Mouse (Mus musculus) CH12.LX (cell line): ENCODE data around the gene Sos2.

Experiments used
- CHD1 ChIP-seq: IDR thresholded peaks from 2 replicates; pipeline ENCODE4 v1.6.1; 2012; ENCODE audit warnings: low read depth, low read length, improper control_type of control experiment, inconsistent platforms
- CTCF ChIP-seq, 2 experiments: IDR thresholded peaks in 1 of 2; conservative IDR thresholded peaks in 1 of 2; 2 replicates each; pipeline ENCODE4 v1.5.1; 2011 to 2012; ENCODE audit warnings: low read depth in 2 of 2, low read length in 2 of 2, improper control_type of control experiment in 1 of 2, inconsistent platforms in 1 of 2, mild to moderate bottlenecking in 1 of 2, moderate library complexity in 1 of 2
- E2F4 ChIP-seq: IDR thresholded peaks from 2 replicates; pipeline ENCODE4 v1.6.1; 2011; ENCODE audit warnings: low read depth, low read length, improper control_type of control experiment; ENCODE audit not compliant: insufficient replicate concordance
- EP300 ChIP-seq: IDR thresholded peaks from 2 replicates; pipeline ENCODE4 v1.6.1; 2011; ENCODE audit warnings: low read length, improper control_type of control experiment
- GABPA ChIP-seq: IDR thresholded peaks from 2 replicates; pipeline ENCODE4 v1.6.1; 2012; ENCODE audit warnings: low read depth, low read length, improper control_type of control experiment, inconsistent platforms; ENCODE audit not compliant: insufficient replicate concordance
- KAT2A ChIP-seq: IDR thresholded peaks from 2 replicates; pipeline ENCODE4 v1.6.1; 2012; ENCODE audit warnings: low read length, improper control_type of control experiment, inconsistent platforms; ENCODE audit not compliant: insufficient replicate concordance
- MAZ ChIP-seq: IDR thresholded peaks from 2 replicates; pipeline ENCODE4 v1.6.1; 2012; ENCODE audit warnings: low read depth, mild to moderate bottlenecking, inconsistent platforms, low read length, improper control_type of control experiment, moderate library complexity
- MEF2A ChIP-seq: IDR thresholded peaks from 2 replicates; pipeline ENCODE4 v1.6.1; 2014; ENCODE audit warnings: low read depth, mild to moderate bottlenecking, inconsistent platforms, low read length, improper control_type of control experiment, borderline replicate concordance
- POLR2A ChIP-seq: IDR thresholded peaks from 2 replicates; pipeline ENCODE4 v1.6.1; 2011; ENCODE audit warnings: low read depth, mild to moderate bottlenecking, improper control_type of control experiment, low read length
- USF2 ChIP-seq: conservative IDR thresholded peaks from 2 replicates; pipeline ENCODE4 v1.6.1; 2011; ENCODE audit warnings: low read depth, low read length, improper control_type of control experiment
- ZC3H11A ChIP-seq: IDR thresholded peaks from 2 replicates; pipeline ENCODE4 v1.6.1; 2012; ENCODE audit warnings: low read depth, mild to moderate bottlenecking, inconsistent platforms, low read length, improper control_type of control experiment

DNA sequence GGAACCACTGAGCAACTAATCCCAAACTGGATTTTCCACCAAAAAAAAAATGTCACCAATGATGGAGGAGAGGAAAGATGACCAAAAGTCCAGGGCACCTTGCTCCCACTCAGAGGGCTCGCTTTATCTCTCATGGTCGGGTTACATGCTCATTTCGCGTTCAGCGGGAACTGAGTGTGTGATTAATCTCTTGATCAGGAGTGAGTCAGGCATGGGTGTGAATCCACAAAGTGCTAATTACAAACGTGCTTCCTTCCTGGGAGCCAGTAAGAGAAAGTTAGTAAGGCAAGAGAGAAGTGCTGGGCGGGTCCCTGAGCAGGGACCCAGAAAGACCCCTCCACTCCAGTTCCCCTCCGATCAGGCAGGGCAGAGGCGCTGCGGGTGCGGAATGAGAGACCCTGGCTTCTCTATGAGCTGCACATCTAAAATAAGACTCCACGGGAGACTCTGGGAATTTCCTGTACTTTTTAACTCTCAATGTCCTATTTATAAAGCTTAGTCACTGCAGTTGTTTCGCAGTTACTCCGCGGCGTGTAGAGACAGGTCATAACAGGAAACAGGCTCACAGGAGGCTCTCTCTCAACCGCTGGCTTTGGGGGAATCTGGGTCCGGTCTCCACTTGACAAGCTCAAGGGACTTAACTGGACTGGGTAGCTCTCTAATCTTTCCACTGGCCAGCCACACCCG is 143.8 kb downstream of the Sos2 start:
- TF ChIP-seq POLR2A (no peak), E2F4 (no peak), KAT2A (no peak), ZC3H11A (no peak), MAZ (peak; percentile 38; the same call in 1 of the 2 replicates), CTCF (conservative IDR thresholded peaks at IDR 0.05 in 1 of 2, IDR thresholded peaks at IDR 0.05 in 1 of 2; ENCODE audit: low read depth in 2 of 2, low read length in 2 of 2) (no peak), USF2 (no peak), MEF2A (peak; percentile 99), EP300 (peak; percentile 93), CHD1 (peak; percentile 97), GABPA (no peak)
